Mouse (Mus musculus) gastrocnemius, adult 8-10 months (tissue): ENCODE data around the gene Zfp385b. TPM values are rescaled to one million over a fixed set of nuclear protein-coding genes. Genes with fewer than 3 reads are reported as not detected.

Source experiments
- DNase-seq, 2 experiments: peaks; one replicate each; pipeline ENCODE4 v3.0.0; 2022; ENCODE audit warnings: low spot score in 2 of 2
- total RNA-seq, 4 experiments: library from RNA; stranded (reverse); gene quantifications; 2 replicates each; pipeline ENCODE4 v1.2.4; 2022

The Zfp385b gene
- total RNA-seq, 4 experiments from 2014 or later: 2.5 to 4.7 (median 4.0) TPM

GRCm38 (mm10) chr2:77790846-77791245 lies 28.6 kb downstream of the Zfp385b start:
- DNase-seq: no peak

GRCm38 (mm10) chr2:77790295-77790694 lies 29.1 kb downstream of the Zfp385b start:
- DNase-seq: no peak

- DNase-seq: no peak
Observed at GRCm38 (mm10) chr2:77781390-77781789, 38.0 kb downstream of the Zfp385b start.

- DNase-seq: no peak
Observed at GRCm38 (mm10) chr2:77777781-77778180, 41.7 kb downstream of the Zfp385b start.

- DNase-seq: no peak
Observed at GRCm38 (mm10) chr2:77777047-77777686, 42.3 kb downstream of the Zfp385b start.

GRCm38 (mm10) chr2:77775247-77775880 lies 44.1 kb downstream of the Zfp385b start:
- no peak for DNase-seq

- DNase-seq: no peak
Observed at GRCm38 (mm10) chr2:77770056-77770697, 49.3 kb downstream of the Zfp385b start.

- no peak for DNase-seq
Observed at GRCm38 (mm10) chr2:77768321-77768886, 51.0 kb downstream of the Zfp385b start.

GRCm38 (mm10) chr2:77761967-77762366 lies 57.5 kb downstream of the Zfp385b start:
- no peak for DNase-seq

- no peak for DNase-seq
Observed at GRCm38 (mm10) chr2:77758403-77759071, 60.9 kb downstream of the Zfp385b start.

GRCm38 (mm10) chr2:77752491-77752890 lies 66.9 kb downstream of the Zfp385b start:
- no peak for DNase-seq

- DNase-seq: no peak
Observed at GRCm38 (mm10) chr2:77749631-77750030, 69.8 kb downstream of the Zfp385b start.

- no peak for DNase-seq
Observed at GRCm38 (mm10) chr2:77746417-77746816, 73.0 kb downstream of the Zfp385b start.

GRCm38 (mm10) chr2:77745246-77745645 lies 74.2 kb downstream of the Zfp385b start:
- no peak for DNase-seq

- DNase-seq: no peak
Observed at GRCm38 (mm10) chr2:77742359-77742758, 77.1 kb downstream of the Zfp385b start.

- no peak for DNase-seq
Observed at GRCm38 (mm10) chr2:77730196-77730595, 89.2 kb downstream of the Zfp385b start.

- no peak for DNase-seq
Observed at GRCm38 (mm10) chr2:77726798-77727197, 92.6 kb downstream of the Zfp385b start.

- DNase-seq: no peak
Observed at GRCm38 (mm10) chr2:77720806-77721205, 98.6 kb downstream of the Zfp385b start.

GRCm38 (mm10) chr2:77716367-77716766 lies 103.1 kb downstream of the Zfp385b start:
- DNase-seq: no peak

GRCm38 (mm10) chr2:77713886-77714285 lies 105.6 kb downstream of the Zfp385b start:
- DNase-seq: no peak

GRCm38 (mm10) chr2:77711751-77712150 lies 107.7 kb downstream of the Zfp385b start:
- DNase-seq: no peak
